Mouse (Mus musculus) MEL (cell line): ENCODE data around the gene Tspo2. TPM values are rescaled to one million over a fixed set of nuclear protein-coding genes. Genes with fewer than 3 reads are reported as not detected.

Experiments used
- DNase-seq: peaks from one replicate; pipeline ENCODE4 v3.0.0; 2011; ENCODE audit warnings: low read depth, low spot score
- H3K27ac ChIP-seq: 2 replicates; pipeline ENCODE4 v1.5.1; 2012; ENCODE audit warnings: low read depth, mild to moderate bottlenecking, control low read depth, low read length, moderate library complexity; ENCODE audit not compliant: control insufficient read depth
- H3K27me3 ChIP-seq, 2 experiments: fragments of 150-350 bp in 1 of 2; sonication (generic) in 1 of 2; 2 replicates each; pipeline ENCODE4 v1.6.1; 2012; ENCODE audit warnings: low read length in 2 of 2, mild to moderate bottlenecking in 2 of 2, improper control_type of control experiment in 1 of 2, moderate library complexity in 1 of 2; ENCODE audit not compliant: insufficient read depth in 2 of 2, control insufficient read depth in 1 of 2
- H3K36me3 ChIP-seq, 2 experiments: 2 replicates each; pipeline ENCODE4 v1.6.1; 2012 to 2014; ENCODE audit warnings: low read length in 2 of 2, improper control_type of control experiment in 1 of 2, inconsistent platforms in 1 of 2, mild to moderate bottlenecking in 1 of 2; ENCODE audit not compliant: insufficient read depth in 2 of 2, control insufficient read depth in 1 of 2
- H3K4me1 ChIP-seq, 2 experiments: fragments of 150-350 bp in 1 of 2; sonication (generic) in 1 of 2; 2 replicates each; pipeline ENCODE4 v1.6.1; 2012; ENCODE audit warnings: low read length in 2 of 2, improper control_type of control experiment in 1 of 2, mild to moderate bottlenecking in 1 of 2; ENCODE audit not compliant: insufficient read depth in 2 of 2, control insufficient read depth in 1 of 2
- H3K4me3 ChIP-seq, 2 experiments: fragments of 150-350 bp in 1 of 2; sonication (generic) in 1 of 2; 2 replicates each; pipeline ENCODE4 v1.5.1; 2012; ENCODE audit warnings: low read depth in 2 of 2, low read length in 2 of 2, mild to moderate bottlenecking in 2 of 2, moderate library complexity in 2 of 2, control low read depth in 1 of 2, improper control_type of control experiment in 1 of 2; ENCODE audit not compliant: control insufficient read depth in 1 of 2, insufficient read depth in 1 of 2
- H3K79me2 ChIP-seq: 2 replicates; pipeline ENCODE4 v1.6.1; 2012; ENCODE audit warnings: mild to moderate bottlenecking, low read length, moderate library complexity; ENCODE audit not compliant: control insufficient read depth, poor library complexity, insufficient read depth
- H3K9ac ChIP-seq: 2 replicates; pipeline ENCODE4 v1.6.1; 2012; ENCODE audit warnings: low read depth, mild to moderate bottlenecking, control low read depth, low read length, moderate library complexity; ENCODE audit not compliant: control insufficient read depth, poor library complexity, severe bottlenecking
- H3K9me3 ChIP-seq: fragments of 150-350 bp; sonication (generic); replicated peaks from 2 replicates; pipeline ENCODE4 v1.6.1; 2012; ENCODE audit warnings: mild to moderate bottlenecking, low read length, improper control_type of control experiment, moderate library complexity; ENCODE audit not compliant: insufficient read depth
- BHLHE40 ChIP-seq: IDR thresholded peaks from 2 replicates; pipeline ENCODE4 v1.6.1; 2012; ENCODE audit warnings: low read depth, mild to moderate bottlenecking, inconsistent platforms, low read length, improper control_type of control experiment, borderline replicate concordance
- CHD1 ChIP-seq: IDR thresholded peaks from 2 replicates; pipeline ENCODE4 v1.6.1; 2012; ENCODE audit warnings: low read depth, mild to moderate bottlenecking, inconsistent platforms, low read length, improper control_type of control experiment
- CHD2 ChIP-seq: IDR thresholded peaks from 2 replicates; pipeline ENCODE4 v1.6.1; 2011; ENCODE audit warnings: low read length, improper control_type of control experiment
- CTCF ChIP-seq, 3 experiments: IDR thresholded peaks in 2 of 3; conservative IDR thresholded peaks in 1 of 3; 2 replicates each; pipeline ENCODE4 v1.5.1; 2011 to 2012; ENCODE audit warnings: low read length in 3 of 3, low read depth in 2 of 3, mild to moderate bottlenecking in 2 of 3, improper control_type of control experiment in 1 of 3, inconsistent platforms in 1 of 3, mixed read lengths in 1 of 3, moderate library complexity in 1 of 3; ENCODE audit not compliant: control insufficient read depth in 1 of 3, insufficient read depth in 1 of 3, poor library complexity in 1 of 3, severe bottlenecking in 1 of 3
- ELF1 ChIP-seq: IDR thresholded peaks from 2 replicates; pipeline ENCODE4 v1.6.1; 2014; ENCODE audit warnings: low read depth, mild to moderate bottlenecking, inconsistent platforms, low read length, improper control_type of control experiment, moderate library complexity
- GABPA ChIP-seq: IDR thresholded peaks from 2 replicates; pipeline ENCODE4 v1.6.1; 2012; ENCODE audit warnings: low read depth, mild to moderate bottlenecking, inconsistent platforms, low read length, improper control_type of control experiment, moderate library complexity
- GATA1 ChIP-seq: IDR thresholded peaks from 2 replicates; pipeline ENCODE4 v1.6.1; 2011; ENCODE audit warnings: low read depth, low read length, improper control_type of control experiment
- HCFC1 ChIP-seq: IDR thresholded peaks from 2 replicates; pipeline ENCODE4 v1.6.1; 2012; ENCODE audit warnings: low read depth, mild to moderate bottlenecking, inconsistent platforms, low read length, improper control_type of control experiment, moderate library complexity
- MAFK ChIP-seq: IDR thresholded peaks from 2 replicates; pipeline ENCODE4 v1.6.1; 2011; ENCODE audit warnings: low read depth, mild to moderate bottlenecking, low read length, improper control_type of control experiment, borderline replicate concordance
- MAX ChIP-seq: IDR thresholded peaks from 2 replicates; pipeline ENCODE4 v1.6.1; 2011; ENCODE audit warnings: low read length, improper control_type of control experiment
- MXI1 ChIP-seq: IDR thresholded peaks from 2 replicates; pipeline ENCODE4 v1.6.1; 2011; ENCODE audit warnings: mild to moderate bottlenecking, low read depth, low read length, improper control_type of control experiment
- NRF1 ChIP-seq: IDR thresholded peaks from 2 replicates; pipeline ENCODE4 v1.6.1; 2014; ENCODE audit warnings: low read depth, mild to moderate bottlenecking, inconsistent platforms, low read length, improper control_type of control experiment, moderate library complexity; ENCODE audit not compliant: poor library complexity, insufficient read depth, severe bottlenecking
- POLR2A ChIP-seq, 2 experiments: IDR thresholded peaks; 2 replicates each; pipeline ENCODE4 v1.6.1; 2011 to 2012; ENCODE audit warnings: low read length in 2 of 2, mild to moderate bottlenecking in 2 of 2, control low read depth in 1 of 2, improper control_type of control experiment in 1 of 2, low read depth in 1 of 2, moderate library complexity in 1 of 2; ENCODE audit not compliant: control insufficient read depth in 1 of 2, insufficient read depth in 1 of 2, poor library complexity in 1 of 2
- RCOR1 ChIP-seq: IDR thresholded peaks from 2 replicates; pipeline ENCODE4 v1.6.1; 2012; ENCODE audit warnings: low read depth, mild to moderate bottlenecking, inconsistent platforms, low read length, improper control_type of control experiment
- SIN3A ChIP-seq: IDR thresholded peaks from 2 replicates; pipeline ENCODE4 v1.6.1; 2012; ENCODE audit warnings: low read length, improper control_type of control experiment, inconsistent platforms
- TCF12 ChIP-seq: IDR thresholded peaks from 2 replicates; pipeline ENCODE4 v1.6.1; 2014; ENCODE audit warnings: low read depth, mild to moderate bottlenecking, inconsistent platforms, low read length, improper control_type of control experiment, moderate library complexity
- ZKSCAN1 ChIP-seq: IDR thresholded peaks from 2 replicates; pipeline ENCODE4 v1.6.1; 2012; ENCODE audit warnings: low read depth, mild to moderate bottlenecking, inconsistent platforms, low read length, improper control_type of control experiment, moderate library complexity
- ZMIZ1 ChIP-seq: IDR thresholded peaks from 2 replicates; pipeline ENCODE4 v1.6.1; 2012; ENCODE audit warnings: low read depth, mild to moderate bottlenecking, inconsistent platforms, low read length, improper control_type of control experiment, moderate library complexity
- polyA plus RNA-seq, 2 experiments: library from polyadenylated mRNA; stranded (reverse) in 1 of 2; unstranded in 1 of 2; fragments of >175 nt in 1 of 2; fragments of >200 nt in 1 of 2; gene quantifications; 2 replicates each; pipeline versions ENCODE4 v1.2.1 to v1.2.4; 2012; ENCODE audit warnings: low replicate concordance in 2 of 2, low read depth in 1 of 2; ENCODE audit not compliant: insufficient read length in 2 of 2, insufficient read depth in 1 of 2, missing spikeins in 1 of 2
- total RNA-seq: library from RNA; depleted of rRNA; stranded (reverse); fragments of 300-350 nt; gene quantifications from 2 replicates; pipeline ENCODE4 v1.2.3, GENCODE M21; 2012

Tspo2 gene
- total and polyA plus RNA-seq, 3 experiments, result 3.7 to 14.6 TPM; not detected in 1

DNA sequence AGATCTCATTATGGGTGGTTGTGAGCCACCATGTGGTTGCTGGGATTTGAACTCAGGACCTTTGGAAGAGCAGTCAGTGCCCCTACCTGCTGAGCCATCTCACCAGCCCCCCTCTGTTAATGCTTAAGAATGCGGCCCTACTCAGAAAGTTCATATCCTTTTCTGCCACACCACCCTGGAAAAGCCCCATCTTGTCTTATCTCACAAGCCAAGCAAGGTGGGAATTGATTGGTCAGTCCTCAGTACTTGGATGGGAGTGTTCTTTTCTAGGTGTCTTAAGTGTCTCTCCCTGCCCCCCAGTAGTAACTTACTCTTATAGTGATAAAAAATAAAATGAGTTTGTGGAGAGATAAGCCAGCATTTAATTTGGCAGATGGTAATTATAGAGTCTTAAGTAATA, 46.6 kb downstream of the Tspo2 start:
- DNase-seq, result no peak
- TF ChIP-seq MAX (no peak), GATA1 (no peak), MXI1 (no peak), NRF1 (no peak), ZKSCAN1 (no peak), SIN3A (no peak), CTCF (IDR thresholded peaks at IDR 0.05 in 2 of 3, conservative IDR thresholded peaks at IDR 0.05 in 1 of 3; ENCODE audit: control insufficient read depth in 1 of 3, insufficient read depth in 1 of 3, low read depth in 2 of 3, low read length in 3 of 3, poor library complexity in 1 of 3, severe bottlenecking in 1 of 3) (no peak)
- peaks cover 15 to 41% of the 10 kb centered on the region in 2 experiments for H3K36me3 ChIP-seq
- H3K9me3 ChIP-seq, result no peaks in the 10 kb centered on the region
- no peaks in the 10 kb centered on the region for H3K27me3 ChIP-seq
- H3K4me3 ChIP-seq, result no peak overlapping the region
- no peak overlapping the region for H3K27ac ChIP-seq
- peaks cover 9 to 24% of the 10 kb centered on the region in 2 experiments for H3K4me1 ChIP-seq
- H3K9ac ChIP-seq, result no peak overlapping the region
- peaks cover 78% of the 10 kb centered on the region for H3K79me2 ChIP-seq

DNA sequence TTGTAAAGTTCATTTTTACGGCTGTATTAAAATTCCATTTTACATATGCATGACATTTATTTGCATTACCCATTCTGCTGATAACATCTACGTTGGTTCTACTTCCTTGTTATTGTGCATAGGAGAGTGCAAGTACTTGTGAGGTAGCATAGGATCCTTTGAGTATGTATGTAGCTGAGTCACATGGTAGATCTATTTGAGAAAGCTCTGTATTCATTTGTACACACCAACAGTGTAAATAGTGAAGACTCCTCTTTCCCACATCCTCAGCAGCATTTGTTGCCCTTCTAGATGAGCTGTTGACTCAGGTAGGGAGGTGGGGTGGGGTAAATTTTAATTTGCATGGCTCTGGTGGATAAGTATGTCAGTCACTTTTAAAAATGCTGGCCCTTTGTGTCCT, 47.5 kb downstream of the Tspo2 start:
- H3K4me3 ChIP-seq, result no peak overlapping the region
- peaks cover 9 to 24% of the 10 kb centered on the region in 2 experiments for H3K4me1 ChIP-seq
- peaks cover 23 to 41% of the 10 kb centered on the region in 2 experiments for H3K36me3 ChIP-seq
- no peak for DNase-seq
- TF ChIP-seq ZMIZ1, result no peak
- no peak for TF ChIP-seq MAFK
- no peak for TF ChIP-seq POLR2A (IDR thresholded peaks at IDR 0.05; ENCODE audit: control insufficient read depth in 1 of 2, insufficient read depth in 1 of 2, low read depth in 1 of 2, low read length in 2 of 2, poor library complexity in 1 of 2)
- no peak for TF ChIP-seq TCF12
- no peak for TF ChIP-seq GABPA
- TF ChIP-seq ELF1, result no peak
- no peak for TF ChIP-seq MAX
- no peak for TF ChIP-seq RCOR1
- TF ChIP-seq CTCF (IDR thresholded peaks at IDR 0.05 in 2 of 3, conservative IDR thresholded peaks at IDR 0.05 in 1 of 3; ENCODE audit: control insufficient read depth in 1 of 3, insufficient read depth in 1 of 3, low read depth in 2 of 3, low read length in 3 of 3, poor library complexity in 1 of 3, severe bottlenecking in 1 of 3), result no peak
- TF ChIP-seq BHLHE40, result no peak
- no peak for TF ChIP-seq CHD2
- TF ChIP-seq MXI1, result no peak
- TF ChIP-seq HCFC1, result no peak
- TF ChIP-seq CHD1, result no peak
- H3K27me3 ChIP-seq, result no peaks in the 10 kb centered on the region
- no peak overlapping the region for H3K9ac ChIP-seq
- no peak overlapping the region for H3K27ac ChIP-seq
- no peaks in the 10 kb centered on the region for H3K9me3 ChIP-seq
- H3K79me2 ChIP-seq, result peaks cover 79% of the 10 kb centered on the region
